Mouse (Mus musculus) MEL (cell line): ENCODE data around the gene Rgs18. TPM values are rescaled to one million over a fixed set of nuclear protein-coding genes. Genes with fewer than 3 reads are reported as not detected.
A peak's percentile ranks its signal among the peaks of the same experiment; 100 is the strongest.

Source experiments
- DNase-seq: peaks from one replicate; pipeline ENCODE4 v3.0.0; 2011; ENCODE audit warnings: low read depth, low spot score
- H3K27ac ChIP-seq: 2 replicates; pipeline ENCODE4 v1.5.1; 2012; ENCODE audit warnings: low read depth, mild to moderate bottlenecking, control low read depth, low read length, moderate library complexity; ENCODE audit not compliant: control insufficient read depth
- H3K27me3 ChIP-seq, 2 experiments: fragments of 150-350 bp in 1 of 2; sonication (generic) in 1 of 2; 2 replicates each; pipeline ENCODE4 v1.6.1; 2012; ENCODE audit warnings: low read length in 2 of 2, mild to moderate bottlenecking in 2 of 2, improper control_type of control experiment in 1 of 2, moderate library complexity in 1 of 2; ENCODE audit not compliant: insufficient read depth in 2 of 2, control insufficient read depth in 1 of 2
- H3K36me3 ChIP-seq, 2 experiments: 2 replicates each; pipeline ENCODE4 v1.6.1; 2012 to 2014; ENCODE audit warnings: low read length in 2 of 2, improper control_type of control experiment in 1 of 2, inconsistent platforms in 1 of 2, mild to moderate bottlenecking in 1 of 2; ENCODE audit not compliant: insufficient read depth in 2 of 2, control insufficient read depth in 1 of 2
- H3K4me1 ChIP-seq, 2 experiments: fragments of 150-350 bp in 1 of 2; sonication (generic) in 1 of 2; 2 replicates each; pipeline ENCODE4 v1.6.1; 2012; ENCODE audit warnings: low read length in 2 of 2, improper control_type of control experiment in 1 of 2, mild to moderate bottlenecking in 1 of 2; ENCODE audit not compliant: insufficient read depth in 2 of 2, control insufficient read depth in 1 of 2
- H3K4me3 ChIP-seq, 2 experiments: fragments of 150-350 bp in 1 of 2; sonication (generic) in 1 of 2; 2 replicates each; pipeline ENCODE4 v1.5.1; 2012; ENCODE audit warnings: low read depth in 2 of 2, low read length in 2 of 2, mild to moderate bottlenecking in 2 of 2, moderate library complexity in 2 of 2, control low read depth in 1 of 2, improper control_type of control experiment in 1 of 2; ENCODE audit not compliant: control insufficient read depth in 1 of 2, insufficient read depth in 1 of 2
- H3K79me2 ChIP-seq: 2 replicates; pipeline ENCODE4 v1.6.1; 2012; ENCODE audit warnings: mild to moderate bottlenecking, low read length, moderate library complexity; ENCODE audit not compliant: control insufficient read depth, poor library complexity, insufficient read depth
- H3K9ac ChIP-seq: 2 replicates; pipeline ENCODE4 v1.6.1; 2012; ENCODE audit warnings: low read depth, mild to moderate bottlenecking, control low read depth, low read length, moderate library complexity; ENCODE audit not compliant: control insufficient read depth, poor library complexity, severe bottlenecking
- H3K9me3 ChIP-seq: fragments of 150-350 bp; sonication (generic); replicated peaks from 2 replicates; pipeline ENCODE4 v1.6.1; 2012; ENCODE audit warnings: mild to moderate bottlenecking, low read length, improper control_type of control experiment, moderate library complexity; ENCODE audit not compliant: insufficient read depth
- BHLHE40 ChIP-seq: IDR thresholded peaks from 2 replicates; pipeline ENCODE4 v1.6.1; 2012; ENCODE audit warnings: low read depth, mild to moderate bottlenecking, inconsistent platforms, low read length, improper control_type of control experiment, borderline replicate concordance
- E2F4 ChIP-seq: IDR thresholded peaks from 2 replicates; pipeline ENCODE4 v1.6.1; 2011; ENCODE audit warnings: low read depth, low read length, improper control_type of control experiment, borderline replicate concordance
- ELF1 ChIP-seq: IDR thresholded peaks from 2 replicates; pipeline ENCODE4 v1.6.1; 2014; ENCODE audit warnings: low read depth, mild to moderate bottlenecking, inconsistent platforms, low read length, improper control_type of control experiment, moderate library complexity
- EP300 ChIP-seq, 2 experiments: IDR thresholded peaks; 2 replicates each; pipeline ENCODE4 v1.6.1; 2011; ENCODE audit warnings: improper control_type of control experiment in 2 of 2, low read length in 2 of 2, low read depth in 1 of 2, mild to moderate bottlenecking in 1 of 2
- ETS1 ChIP-seq: IDR thresholded peaks from 2 replicates; pipeline ENCODE4 v1.6.1; 2012; ENCODE audit warnings: low read depth, mild to moderate bottlenecking, inconsistent platforms, low read length, improper control_type of control experiment, moderate library complexity
- GABPA ChIP-seq: IDR thresholded peaks from 2 replicates; pipeline ENCODE4 v1.6.1; 2012; ENCODE audit warnings: low read depth, mild to moderate bottlenecking, inconsistent platforms, low read length, improper control_type of control experiment, moderate library complexity
- HCFC1 ChIP-seq: IDR thresholded peaks from 2 replicates; pipeline ENCODE4 v1.6.1; 2012; ENCODE audit warnings: low read depth, mild to moderate bottlenecking, inconsistent platforms, low read length, improper control_type of control experiment, moderate library complexity
- KAT2A ChIP-seq: conservative IDR thresholded peaks from 2 replicates; pipeline ENCODE4 v1.6.1; 2012; ENCODE audit warnings: low read depth, low read length, improper control_type of control experiment, inconsistent platforms
- MEF2A ChIP-seq: IDR thresholded peaks from 2 replicates; pipeline ENCODE4 v1.6.1; 2014; ENCODE audit warnings: low read depth, mild to moderate bottlenecking, inconsistent platforms, low read length, improper control_type of control experiment; ENCODE audit not compliant: poor library complexity, insufficient replicate concordance, severe bottlenecking; ENCODE audit errors: extremely low read depth
- MYB ChIP-seq: IDR thresholded peaks from 2 replicates; pipeline ENCODE4 v1.6.1; 2011; ENCODE audit warnings: mild to moderate bottlenecking, low read depth, low read length, improper control_type of control experiment
- NRF1 ChIP-seq: IDR thresholded peaks from 2 replicates; pipeline ENCODE4 v1.6.1; 2014; ENCODE audit warnings: low read depth, mild to moderate bottlenecking, inconsistent platforms, low read length, improper control_type of control experiment, moderate library complexity; ENCODE audit not compliant: poor library complexity, insufficient read depth, severe bottlenecking
- POLR2AphosphoS2 ChIP-seq: IDR thresholded peaks from 2 replicates; pipeline ENCODE4 v1.6.1; 2011; ENCODE audit warnings: low read length, improper control_type of control experiment
- SMC3 ChIP-seq: IDR thresholded peaks from 2 replicates; pipeline ENCODE4 v1.6.1; 2011; ENCODE audit warnings: low read depth, low read length, improper control_type of control experiment
- TCF12 ChIP-seq: IDR thresholded peaks from 2 replicates; pipeline ENCODE4 v1.6.1; 2014; ENCODE audit warnings: low read depth, mild to moderate bottlenecking, inconsistent platforms, low read length, improper control_type of control experiment, moderate library complexity
- UBTF ChIP-seq: IDR thresholded peaks from 2 replicates; pipeline ENCODE4 v1.6.1; 2012; ENCODE audit warnings: low read depth, mild to moderate bottlenecking, inconsistent platforms, low read length, improper control_type of control experiment, moderate library complexity, borderline replicate concordance; ENCODE audit not compliant: insufficient read depth
- USF1 ChIP-seq: IDR thresholded peaks from 2 replicates; pipeline ENCODE4 v1.6.1; 2014; ENCODE audit warnings: low read depth, mild to moderate bottlenecking, inconsistent platforms, low read length, improper control_type of control experiment, moderate library complexity
- ZKSCAN1 ChIP-seq: IDR thresholded peaks from 2 replicates; pipeline ENCODE4 v1.6.1; 2012; ENCODE audit warnings: low read depth, mild to moderate bottlenecking, inconsistent platforms, low read length, improper control_type of control experiment, moderate library complexity
- polyA plus RNA-seq, 2 experiments: library from polyadenylated mRNA; stranded (reverse) in 1 of 2; unstranded in 1 of 2; fragments of >175 nt in 1 of 2; fragments of >200 nt in 1 of 2; gene quantifications; 2 replicates each; pipeline versions ENCODE4 v1.2.1 to v1.2.4; 2012; ENCODE audit warnings: low replicate concordance in 2 of 2, low read depth in 1 of 2; ENCODE audit not compliant: insufficient read length in 2 of 2, insufficient read depth in 1 of 2, missing spikeins in 1 of 2
- total RNA-seq: library from RNA; depleted of rRNA; stranded (reverse); fragments of 300-350 nt; gene quantifications from 2 replicates; pipeline ENCODE4 v1.2.3, GENCODE M21; 2012

Rgs18 gene
- total and polyA plus RNA-seq, 3 experiments = 3.8 to 4.9 TPM; not detected in 1

DNA sequence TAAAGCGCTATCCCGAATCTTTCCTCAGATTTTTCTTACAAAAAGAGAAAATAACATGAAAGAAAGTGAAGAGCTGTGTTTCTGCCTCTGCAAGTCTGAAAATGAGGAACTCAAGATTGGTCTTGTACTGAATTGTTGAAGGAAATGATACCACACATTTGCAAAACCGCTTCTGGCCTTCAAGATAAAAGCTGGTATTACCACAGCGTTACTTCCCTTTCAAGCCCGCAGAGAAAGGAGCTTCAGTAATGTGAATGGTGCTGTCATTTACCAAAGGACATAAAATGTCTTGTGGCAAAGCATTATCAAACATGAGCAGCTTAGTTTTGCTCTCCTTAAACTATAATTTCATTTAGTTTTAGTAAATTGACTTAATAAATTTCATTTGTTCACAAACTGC is at the start of gene Rgs18 (continued):
- no peak for TF ChIP-seq E2F4
- no peak for TF ChIP-seq UBTF

- Histone ChIP-seq H3K9me3 (no peaks in the 10 kb centered on the region), H3K9ac (peak overlapping the region; percentile 70), H3K36me3 (peaks cover 0 to 12% of the 10 kb centered on the region in 2 experiments; a peak in 2 of 4 replicates), H3K79me2 (peaks cover 4% of the 10 kb centered on the region), H3K4me3 (peak overlapping the region; percentile 56 to 63), H3K27ac (peak overlapping the region; percentile 85), H3K4me1 (peaks cover 3 to 8% of the 10 kb centered on the region in 2 experiments; a peak in 3 of 4 replicates), H3K27me3 (no peaks in the 10 kb centered on the region)
- TF ChIP-seq ZKSCAN1 = no peak
- no peak for TF ChIP-seq KAT2A
- TF ChIP-seq MYB = no peak
- TF ChIP-seq EP300 (IDR thresholded peaks at IDR 0.05; ENCODE audit: low read depth in 1 of 2, low read length in 2 of 2) = 0 out of 4 replicates have a peak, but pooled peaks of 1 of the 2 experiments have one; percentile 15
- no peak for TF ChIP-seq MEF2A
- TF ChIP-seq USF1 = no peak
- TF ChIP-seq HCFC1 = 0 out of 2 replicates have a peak, but pooled peaks have one; percentile 15
- TF ChIP-seq NRF1 = no peak
- no peak for TF ChIP-seq POLR2AphosphoS2
- DNase-seq = peak; percentile 45
These were observed 841 bp downstream of the Rgs18 start for GRCm38 (mm10) chr1:144774394-144774793.

DNA sequence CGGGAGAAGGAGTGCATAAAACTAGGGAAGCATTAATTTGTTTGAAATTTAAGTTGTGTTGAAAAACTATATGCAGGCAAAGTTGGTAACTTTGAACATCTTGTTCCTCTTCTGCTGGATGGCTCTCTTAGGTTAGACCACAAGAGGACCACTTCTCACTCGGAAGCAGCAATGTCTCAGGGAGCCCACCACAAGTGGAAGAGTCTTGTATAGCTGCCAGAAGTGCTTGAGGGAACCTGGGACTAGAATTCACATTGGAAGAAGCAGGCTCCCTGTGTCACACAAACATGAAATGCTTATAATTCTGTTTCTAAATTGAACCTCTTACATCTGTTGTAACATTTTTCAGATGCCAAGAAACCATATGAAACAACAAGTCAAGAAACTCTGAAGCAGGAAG is 9.0 kb downstream of the Rgs18 start:
- Histone ChIP-seq H3K36me3 (no peaks in the 10 kb centered on the region), H3K4me3 (no peak overlapping the region), H3K27me3 (no peaks in the 10 kb centered on the region), H3K9ac (no peak overlapping the region), H3K9me3 (no peaks in the 10 kb centered on the region), H3K4me1 (0 out of 4 replicates have a peak, but pooled peaks cover 0 to 2% of the 10 kb centered on the region in 2 experiments), H3K27ac (no peak overlapping the region)
- peak; percentile 44 for DNase-seq
- TF ChIP-seq TCF12 = no peak
- no peak for TF ChIP-seq BHLHE40
- TF ChIP-seq ETS1 = no peak
- TF ChIP-seq GABPA = no peak
- no peak for TF ChIP-seq USF1
- TF ChIP-seq POLR2AphosphoS2 = no peak
- TF ChIP-seq ELF1 = no peak
- TF ChIP-seq SMC3 = no peak
- no peak for TF ChIP-seq ZKSCAN1
- no peak for TF ChIP-seq NRF1
- TF ChIP-seq, all 39 proteins: peak for 0
- no peaks in the 10 kb centered on the region for H3K79me2 ChIP-seq
